Mouse (Mus musculus): ENCODE data around the gene Olfr1457. TPM values are rescaled to one million over a fixed set of nuclear protein-coding genes. Genes with fewer than 3 reads are reported as not detected.

Gene Olfr1457
- polyA plus RNA-seq (2012; fragmentation: generic; extraction: Trizol): not detected

DNA sequence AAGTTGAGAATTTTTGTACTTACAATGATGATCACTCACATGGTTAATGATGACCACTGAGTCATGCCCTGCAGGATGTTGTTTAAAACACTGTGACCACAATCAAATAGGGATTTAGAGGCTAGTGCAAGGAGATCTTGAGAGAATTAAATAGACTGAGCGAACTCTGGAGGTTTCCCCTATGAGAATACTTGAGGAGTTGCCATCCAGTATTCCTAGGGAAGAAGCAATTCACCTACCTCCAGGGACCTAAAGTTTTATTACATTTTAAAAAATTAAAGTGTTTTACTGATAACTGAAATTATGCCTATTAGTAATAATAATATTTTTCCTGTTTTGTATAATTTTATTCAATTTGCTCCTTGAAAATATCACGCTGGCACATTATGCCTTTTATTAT, at the start of gene Olfr1457:
Gene Olfr1457, minus strand, starts transcription at position 101 of the 400 bp plus-strand sequence.

DNA sequence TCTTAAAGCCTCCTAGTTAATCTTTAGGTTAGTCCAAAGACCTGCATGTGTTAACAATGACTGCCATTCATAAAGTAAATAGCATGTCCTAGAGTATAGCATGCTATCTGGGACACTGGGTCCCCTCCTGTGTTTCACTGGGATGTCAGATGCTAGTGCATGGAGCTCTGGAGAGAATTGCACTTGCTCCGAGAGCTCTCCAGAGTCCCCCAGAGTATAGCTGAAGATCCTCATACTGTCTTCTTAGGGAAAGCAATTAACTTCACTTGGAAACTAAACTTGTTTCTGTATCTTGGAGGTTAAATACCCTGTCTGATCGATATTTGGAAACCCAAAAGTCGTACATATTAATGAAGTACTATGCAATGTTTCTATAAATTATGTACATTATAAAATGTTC, 9.0 kb upstream of the Olfr1457 start, which contains the start of gene Olfr1458:
Gene Olfr1458, minus strand, starts transcription at position 101 of the 400 bp plus-strand sequence.

DNA sequence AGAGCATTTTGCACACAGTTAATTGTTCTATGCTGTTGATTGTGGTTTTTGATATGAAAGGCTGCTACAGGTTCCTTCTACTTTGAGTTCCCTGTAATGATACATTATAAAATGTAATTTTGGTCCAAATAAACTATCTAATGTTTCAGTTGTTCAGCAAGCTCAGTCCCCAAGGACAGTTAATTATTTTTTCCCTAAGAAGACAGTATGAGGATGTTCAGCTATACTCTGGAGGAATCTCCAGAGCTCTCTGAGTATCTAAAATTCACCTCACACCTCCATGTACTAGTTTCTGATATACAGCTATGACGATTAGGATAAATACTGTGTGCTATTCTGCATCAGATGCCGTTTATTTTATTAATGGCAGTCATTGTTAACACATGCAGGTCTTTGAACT, 37.4 kb downstream of the Olfr1457 start, which contains the start of gene Olfr1454:
Gene Olfr1454, plus strand, starts transcription at position 301 of the 400 bp plus-strand sequence.

Other genes starting within 250 kb of the Olfr1457 start
- not detected for gene Olfr1444, start 240.6 kb downstream of the Olfr1457 start, polyA plus RNA-seq (2012; fragmentation: generic; extraction: Trizol)
- not detected for gene Olfr1445, start 214.0 kb downstream of the Olfr1457 start, polyA plus RNA-seq (2012; fragmentation: generic; extraction: Trizol)
- not detected for gene Olfr1446, start 204.4 kb downstream of the Olfr1457 start, polyA plus RNA-seq (2012; fragmentation: generic; extraction: Trizol)
- not detected for gene Olfr1447, start 194.1 kb downstream of the Olfr1457 start, polyA plus RNA-seq (2012; fragmentation: generic; extraction: Trizol)
- not detected for gene Olfr1448, start 173.5 kb downstream of the Olfr1457 start, polyA plus RNA-seq (2012; fragmentation: generic; extraction: Trizol)
- not detected for gene Olfr1449, start 167.1 kb downstream of the Olfr1457 start, polyA plus RNA-seq (2012; fragmentation: generic; extraction: Trizol)
- not detected for gene Olfr1450, start 147.6 kb downstream of the Olfr1457 start, polyA plus RNA-seq (2012; fragmentation: generic; extraction: Trizol)
- gene Olfr1451, start 102.9 kb downstream of the Olfr1457 start, polyA plus RNA-seq (2012; fragmentation: generic; extraction: Trizol): not detected
- gene Olfr1453, start 69.6 kb downstream of the Olfr1457 start, polyA plus RNA-seq (2012; fragmentation: generic; extraction: Trizol): not detected
- gene Olfr1454, start 37.3 kb downstream of the Olfr1457 start, polyA plus RNA-seq (2012; fragmentation: generic; extraction: Trizol): not detected
- not detected for gene Olfr1458, start 8.9 kb upstream of the Olfr1457 start, polyA plus RNA-seq (2012; fragmentation: generic; extraction: Trizol)
- gene Olfr1459, start 51.7 kb upstream of the Olfr1457 start, polyA plus RNA-seq (2012; fragmentation: generic; extraction: Trizol): not detected
- gene Olfr1461, start 65.1 kb upstream of the Olfr1457 start, polyA plus RNA-seq (2012; fragmentation: generic; extraction: Trizol): not detected
- not detected for gene Olfr1462, start 87.8 kb upstream of the Olfr1457 start, polyA plus RNA-seq (2012; fragmentation: generic; extraction: Trizol)
- gene Olfr1463, start 133.4 kb upstream of the Olfr1457 start, polyA plus RNA-seq (2012; fragmentation: generic; extraction: Trizol): not detected
- gene Olfr1465, start 217.7 kb upstream of the Olfr1457 start, polyA plus RNA-seq (2012; fragmentation: generic; extraction: Trizol): not detected
- gene Olfr1466, start 241.0 kb upstream of the Olfr1457 start, polyA plus RNA-seq (2012; fragmentation: generic; extraction: Trizol): not detected